Mouse (Mus musculus) macrophage (primary cell): ENCODE data around the gene Xdh. TPM values are rescaled to one million over a fixed set of nuclear protein-coding genes. Genes with fewer than 3 reads are reported as not detected.

Source experiments
- H3K27ac ChIP-seq: fragments of 350-480 bp; formaldehyde crosslinking; 2 replicates; pipeline ENCODE4 v1.9.0; 2021
- H3K36me3 ChIP-seq: fragments of 350-480 bp; formaldehyde crosslinking; 2 replicates; pipeline ENCODE4 v1.9.0; 2021; ENCODE audit errors: inconsistent target
- H3K4me3 ChIP-seq: fragments of 350-480 bp; formaldehyde crosslinking; 2 replicates; pipeline ENCODE4 v1.9.0; 2021; ENCODE audit errors: inconsistent target
- H3K79me2 ChIP-seq: fragments of 350-480 bp; formaldehyde crosslinking; 2 replicates; pipeline ENCODE4 v1.9.0; 2021; ENCODE audit errors: inconsistent target
- WGBS: methylation state at CpG from one replicate; pipeline ENCODE4 v1.1.7; 2026; ENCODE audit warnings: inconsistent platforms; ENCODE audit not compliant: missing documents; 5-methylcytosine and 5-hydroxymethylcytosine counted together
- polyA plus RNA-seq: library from polyadenylated mRNA; stranded (reverse); fragments of 250-400 nt; gene quantifications from 3 replicates; pipeline ENCODE4 v1.2.4, GENCODE M21; 2018; ENCODE audit warnings: inconsistent platforms

Gene Xdh
- polyA plus RNA-seq, 1 experiment from 2014 or later = 281 TPM

DNA sequence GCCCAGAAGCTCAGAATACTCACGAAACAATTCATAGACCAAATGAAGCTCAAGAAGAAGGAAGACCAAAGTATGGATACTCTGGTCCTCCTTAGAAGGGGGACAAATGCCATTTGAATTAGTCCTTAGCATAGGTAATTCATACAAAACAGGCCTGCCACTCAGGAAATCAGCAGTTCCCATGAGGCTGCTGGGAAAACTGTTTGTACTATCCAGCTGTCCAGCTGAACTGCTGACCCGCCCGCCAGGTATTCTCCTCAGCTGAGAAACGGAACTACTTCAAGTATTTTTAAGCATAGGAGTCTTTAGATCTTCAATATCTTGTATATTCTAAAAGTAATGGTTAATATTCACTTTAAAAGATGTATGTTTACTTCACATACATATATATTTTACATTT lies 10.7 kb upstream of the Xdh start:
- H3K36me3 ChIP-seq = no peaks in the 10 kb centered on the region
- 96% methylated on average over 4 of the region's 4 CpGs for WGBS
- no peak overlapping the region for H3K27ac ChIP-seq
- no peak overlapping the region for H3K4me3 ChIP-seq
- no peaks in the 10 kb centered on the region for H3K79me2 ChIP-seq

DNA sequence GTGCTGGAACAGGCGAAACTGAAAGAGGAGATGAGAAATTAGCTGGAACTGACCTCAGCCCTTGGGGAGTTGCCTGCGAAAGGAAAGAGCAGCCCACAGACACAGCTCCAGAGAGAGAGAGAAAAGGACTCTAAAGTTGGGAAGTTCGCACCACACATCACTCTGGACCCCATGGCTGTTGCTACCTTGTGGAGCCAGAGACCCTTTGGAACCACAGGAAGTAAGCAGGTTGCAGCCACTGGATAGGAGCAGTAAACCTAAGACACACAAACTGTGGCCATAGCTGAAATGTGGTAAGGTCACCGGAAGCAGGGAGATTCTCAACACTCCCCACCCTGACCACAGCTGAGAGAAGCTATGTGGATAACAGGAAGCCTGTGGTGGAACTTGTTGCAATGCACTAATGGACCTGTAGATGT lies 2.1 kb upstream of the Xdh start:
- H3K27ac ChIP-seq = peak overlapping the region; percentile 89
- no peak overlapping the region for H3K4me3 ChIP-seq
- no peaks in the 10 kb centered on the region for H3K36me3 ChIP-seq
- H3K79me2 ChIP-seq = peaks cover 24% of the 10 kb centered on the region
- WGBS = 0% methylated on average over 4 of the region's 4 CpGs

DNA sequence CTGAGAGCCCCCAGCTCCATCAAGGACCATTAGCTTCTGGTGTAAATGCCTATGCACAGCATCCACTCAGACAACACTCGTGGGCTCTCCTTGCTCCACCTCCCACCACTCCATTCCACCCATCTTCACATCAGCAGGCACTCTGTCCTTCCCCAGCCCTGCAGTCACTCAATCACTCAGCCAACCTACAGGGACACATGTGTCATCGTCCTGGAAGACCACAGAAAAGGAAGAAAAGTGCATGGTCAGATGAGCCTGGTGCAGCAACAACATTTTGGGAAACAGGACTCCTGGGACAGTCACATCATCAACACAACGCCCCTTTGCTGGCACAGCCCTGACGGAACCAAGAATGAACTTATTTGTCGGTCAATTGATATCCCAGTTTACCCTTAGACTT lies 974 bp upstream of the Xdh start:
- peak overlapping the region; percentile 89 for H3K27ac ChIP-seq
- H3K4me3 ChIP-seq = no peak overlapping the region

GRCm38 (mm10) chr17:73949498-73949897 lies 498 bp downstream of the Xdh start:
- 26% methylated on average over 4 of the region's 4 CpGs for WGBS
- Histone ChIP-seq H3K36me3 (peaks cover 2% of the 10 kb centered on the region; the same call in 1 of the 2 replicates), H3K27ac (peak overlapping the region; percentile 89), H3K4me3 (peak overlapping the region; percentile 51), H3K79me2 (peaks cover 50% of the 10 kb centered on the region)

More for the DNA sequence above, 974 bp upstream of the Xdh start:
- peaks cover 35% of the 10 kb centered on the region for H3K79me2 ChIP-seq
- 50% methylated on average over 4 of the region's 5 CpGs for WGBS
- no peaks in the 10 kb centered on the region for H3K36me3 ChIP-seq

GRCm38 (mm10) chr17:73948801-73949200 lies 1.2 kb downstream of the Xdh start:
- peak overlapping the region; percentile 51 for H3K4me3 ChIP-seq
- H3K36me3 ChIP-seq = peaks cover 9% of the 10 kb centered on the region; the same call in 1 of the 2 replicates
- peaks cover 57% of the 10 kb centered on the region for H3K79me2 ChIP-seq
- 61% methylated on average over 2 of the region's 2 CpGs for WGBS
- H3K27ac ChIP-seq = peak overlapping the region; percentile 89

- H3K36me3 ChIP-seq = peaks cover 13% of the 10 kb centered on the region; the same call in 1 of the 2 replicates
- H3K4me3 ChIP-seq = peak overlapping the region; percentile 51
- 9% methylated on average over 3 of the region's 3 CpGs for WGBS
- peak overlapping the region; percentile 89 for H3K27ac ChIP-seq
- peaks cover 64% of the 10 kb centered on the region for H3K79me2 ChIP-seq
Measured at GRCm38 (mm10) chr17:73948039-73948438, 2.0 kb downstream of the Xdh start.

GRCm38 (mm10) chr17:73946856-73947255 lies 3.1 kb downstream of the Xdh start:
- no peak overlapping the region for H3K4me3 ChIP-seq
- peaks cover 13% of the 10 kb centered on the region; the same call in 1 of the 2 replicates for H3K36me3 ChIP-seq
- peaks cover 64% of the 10 kb centered on the region for H3K79me2 ChIP-seq
- peak overlapping the region; percentile 89; the same call in 1 of the 2 replicates for H3K27ac ChIP-seq
- WGBS = 92% methylated on average over 5 of the region's 5 CpGs

DNA sequence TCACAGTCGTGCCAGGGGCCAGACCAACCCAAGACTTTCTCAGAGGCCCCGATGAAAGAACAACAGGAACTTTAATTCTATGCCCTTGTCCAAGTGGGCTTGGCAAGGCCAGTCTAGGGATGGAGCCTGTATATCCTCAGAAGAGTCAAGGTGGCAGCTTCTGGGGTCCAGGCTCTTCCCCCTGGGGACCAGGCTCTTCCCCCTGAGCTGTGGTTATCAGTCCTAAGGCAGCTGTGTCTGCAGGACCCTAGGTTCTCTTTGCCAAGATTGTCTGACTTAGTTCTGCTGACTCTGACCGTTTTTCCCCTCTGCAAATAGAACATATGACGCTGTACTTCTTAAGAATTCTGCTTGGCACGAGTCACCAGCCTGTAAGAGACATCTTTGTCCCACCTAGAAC lies 5.3 kb downstream of the Xdh start:
- peak overlapping the region; percentile 7; the same call in 1 of the 2 replicates for H3K27ac ChIP-seq
- H3K79me2 ChIP-seq = peaks cover 83% of the 10 kb centered on the region
- H3K4me3 ChIP-seq = no peak overlapping the region
- WGBS = 83% methylated on average over 5 of the region's 5 CpGs
- peaks cover 27% of the 10 kb centered on the region for H3K36me3 ChIP-seq

GRCm38 (mm10) chr17:73942268-73942962 lies 7.6 kb downstream of the Xdh start:
- WGBS = 14% methylated on average over 3 of the region's 3 CpGs
- peak overlapping the region; percentile 99 for H3K27ac ChIP-seq
- peaks cover 47% of the 10 kb centered on the region for H3K36me3 ChIP-seq
- peaks cover 74% of the 10 kb centered on the region for H3K79me2 ChIP-seq
- no peak overlapping the region for H3K4me3 ChIP-seq

GRCm38 (mm10) chr17:73941816-73942215 lies 8.2 kb downstream of the Xdh start:
- 42% methylated on average over 3 of the region's 3 CpGs for WGBS
- H3K79me2 ChIP-seq = peaks cover 68% of the 10 kb centered on the region
- peaks cover 49% of the 10 kb centered on the region for H3K36me3 ChIP-seq
- peak overlapping the region; percentile 99 for H3K27ac ChIP-seq
- H3K4me3 ChIP-seq = no peak overlapping the region

DNA sequence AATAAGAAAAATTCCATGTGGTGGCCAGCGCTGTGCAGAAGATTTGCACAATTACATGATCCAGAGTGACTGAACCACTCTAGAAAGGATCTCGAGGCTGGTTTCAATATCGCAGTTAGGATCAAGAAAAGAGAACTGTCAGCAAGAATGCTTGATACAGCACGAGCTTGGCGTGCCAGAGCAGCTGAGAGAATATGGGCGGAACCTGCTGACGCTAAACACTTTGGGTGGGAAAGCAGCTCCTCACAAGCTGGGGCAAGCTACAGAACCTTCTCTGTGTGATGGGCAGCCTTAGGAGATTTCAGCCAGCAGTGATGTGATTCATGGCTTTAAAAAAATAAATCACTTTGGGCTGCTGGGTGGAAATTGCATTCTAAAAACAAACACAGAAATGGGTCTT lies 12.9 kb downstream of the Xdh start:
- H3K79me2 ChIP-seq = peaks cover 31% of the 10 kb centered on the region
- H3K4me3 ChIP-seq = no peak overlapping the region
- H3K36me3 ChIP-seq = peaks cover 70% of the 10 kb centered on the region
- 59% methylated on average over 7 of the region's 7 CpGs for WGBS
- peak overlapping the region; percentile 41 for H3K27ac ChIP-seq

GRCm38 (mm10) chr17:73935163-73935562 lies 14.8 kb downstream of the Xdh start:
- Histone ChIP-seq H3K27ac (peak overlapping the region; percentile 67), H3K36me3 (peaks cover 77% of the 10 kb centered on the region), H3K4me3 (no peak overlapping the region), H3K79me2 (peaks cover 16% of the 10 kb centered on the region)
- WGBS = 24% methylated on average over 4 of the region's 4 CpGs

DNA sequence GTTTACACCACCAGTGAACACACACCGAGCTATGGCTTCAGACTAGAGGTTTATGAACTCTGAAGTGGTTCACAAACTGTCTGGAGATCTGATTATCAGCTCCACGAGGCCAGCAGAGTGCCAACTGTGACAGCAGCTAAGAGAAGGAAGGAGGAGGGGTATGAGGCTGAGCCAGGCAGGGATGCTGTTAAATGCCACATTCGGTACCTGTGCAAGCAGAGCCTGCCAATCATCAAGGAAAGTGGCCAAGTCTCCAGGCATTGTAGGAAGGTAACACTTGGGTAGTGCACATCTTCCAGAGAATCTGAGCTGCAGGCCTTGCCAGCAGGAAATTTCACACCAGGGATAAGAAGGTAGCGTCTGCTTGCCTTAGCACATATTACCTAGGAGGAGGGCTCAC lies 15.7 kb downstream of the Xdh start:
- peak overlapping the region; percentile 67 for H3K27ac ChIP-seq
- H3K79me2 ChIP-seq = peaks cover 8% of the 10 kb centered on the region; the same call in 1 of the 2 replicates
- peaks cover 68% of the 10 kb centered on the region for H3K36me3 ChIP-seq
- 80% methylated on average over 4 of the region's 4 CpGs for WGBS
- H3K4me3 ChIP-seq = no peak overlapping the region

GRCm38 (mm10) chr17:73933616-73934015 lies 16.4 kb downstream of the Xdh start:
- Histone ChIP-seq H3K4me3 (no peak overlapping the region), H3K27ac (no peak overlapping the region), H3K79me2 (peaks cover under 1% of the 10 kb centered on the region; the same call in 1 of the 2 replicates), H3K36me3 (peaks cover 63% of the 10 kb centered on the region)
- WGBS = 98% methylated on average over 4 of the region's 4 CpGs

GRCm38 (mm10) chr17:73932497-73933059 lies 17.4 kb downstream of the Xdh start:
- Histone ChIP-seq H3K36me3 (peaks cover 54% of the 10 kb centered on the region), H3K4me3 (no peak overlapping the region)
- 89% methylated on average over 4 of the region's 4 CpGs for WGBS

More at GRCm38 (mm10) chr17:73932497-73933059, 17.4 kb downstream of the Xdh start:
- H3K79me2 ChIP-seq = no peaks in the 10 kb centered on the region
- H3K27ac ChIP-seq = no peak overlapping the region
